Mouse (Mus musculus): ENCODE measurements around the gene Zfp36l2.

- TF ChIP-seq CTCF (conservative IDR thresholded peaks at IDR 0.05 in 1 of 2, IDR thresholded peaks at IDR 0.05 in 1 of 2; ENCODE audit: low read depth in 2 of 2, low read length in 2 of 2) = no peak
- TF ChIP-seq POLR2A (IDR thresholded peaks at IDR 0.05; ENCODE audit: low read depth, low read length) = no peak
- TF ChIP-seq ZNF384 (IDR thresholded peaks at IDR 0.05; ENCODE audit: low read depth, low read length) = no peak
- TF ChIP-seq SMC3 (IDR thresholded peaks at IDR 0.05; ENCODE audit: low read depth, low read length) = no peak
- TF ChIP-seq POLR2AphosphoS2 (IDR thresholded peaks at IDR 0.05; ENCODE audit: low read depth, low read length) = no peak
- no peak for TF ChIP-seq UBTF (IDR thresholded peaks at IDR 0.05; ENCODE audit: low read depth, low read length)
- no peak for TF ChIP-seq EP300 (IDR thresholded peaks at IDR 0.05; ENCODE audit: low read length)
- no peak for TF ChIP-seq BHLHE40 (IDR thresholded peaks at IDR 0.05; ENCODE audit: low read depth, low read length)
- no peak for TF ChIP-seq RCOR1 (conservative IDR thresholded peaks at IDR 0.05; ENCODE audit: low read depth, low read length)
- TF ChIP-seq MYC (IDR thresholded peaks at IDR 0.05; ENCODE audit: low read depth, low read length) = no peak
- TF ChIP-seq MAX (IDR thresholded peaks at IDR 0.05; ENCODE audit: low read length) = no peak
These were observed 8.4 kb downstream of the Zfp36l2 start for GRCm38 (mm10) chr17:84179026-84179972.
